Mouse (Mus musculus) spleen, adult 2 months (tissue): ENCODE data around the gene Senp2. TPM values are rescaled to one million over a fixed set of nuclear protein-coding genes. Genes with fewer than 3 reads are reported as not detected.

Experiments used
- DNase-seq, 2 experiments: peaks; one replicate each; pipeline versions ENCODE4 v3.0.0 to v3.0.0-alpha.2; 2012 to 2021; ENCODE audit warnings: low spot score in 2 of 2, low read depth in 1 of 2
- H3K27ac ChIP-seq: fragments of 200-500 bp; 2 replicates; pipeline ENCODE4 v1.5.1; 2012; ENCODE audit warnings: low read length, inconsistent platforms; ENCODE audit not compliant: insufficient read depth
- H3K27me3 ChIP-seq: fragments of 200-500 bp; 2 replicates; pipeline ENCODE4 v1.6.1; 2012; ENCODE audit warnings: mild to moderate bottlenecking, moderate library complexity, low read length, inconsistent platforms; ENCODE audit not compliant: control insufficient read depth, insufficient read depth
- H3K36me3 ChIP-seq: fragments of 200-500 bp; 2 replicates; pipeline ENCODE4 v1.6.1; 2012; ENCODE audit warnings: mild to moderate bottlenecking, low read length, inconsistent platforms; ENCODE audit not compliant: control insufficient read depth, insufficient read depth
- H3K4me1 ChIP-seq: fragments of 200-500 bp; 2 replicates; pipeline ENCODE4 v1.6.1; 2011; ENCODE audit warnings: inconsistent platforms; ENCODE audit not compliant: control insufficient read depth, insufficient read depth, insufficient read length
- H3K4me3 ChIP-seq: fragments of 200-500 bp; 2 replicates; pipeline ENCODE4 v1.5.1; 2011; ENCODE audit warnings: mild to moderate bottlenecking, inconsistent platforms; ENCODE audit not compliant: insufficient read depth, insufficient read length; ENCODE audit errors: extremely low read depth
- CTCF ChIP-seq: fragments of 200-500 bp; IDR thresholded peaks from 2 replicates; pipeline ENCODE4 v1.5.1; 2011; ENCODE audit warnings: mild to moderate bottlenecking, inconsistent platforms; ENCODE audit not compliant: insufficient read depth, insufficient read length, insufficient replicate concordance; ENCODE audit errors: extremely low read depth
- POLR2A ChIP-seq: fragments of 200-500 bp; IDR thresholded peaks from 2 replicates; pipeline ENCODE4 v1.6.1; 2011; ENCODE audit warnings: low read depth, low read length, inconsistent platforms
- WGBS: fragments of 180-500 bp; shearing (Covaris S2); methylation state at CpG from one replicate; pipeline ENCODE4 v1.1.7; 2018; 5-methylcytosine and 5-hydroxymethylcytosine counted together
- polyA plus RNA-seq: library from polyadenylated mRNA; depleted of rRNA; stranded (reverse); fragments of >200 nt; gene quantifications from 2 replicates; pipeline ENCODE4 v1.2.3, GENCODE M21; 2012; rRNA removed

Senp2 gene
- polyA plus RNA-seq: 7.4 TPM in 2 replicates

- under 1% methylated on average over 38 of the region's 45 CpGs for WGBS
- Histone ChIP-seq H3K27ac (peak within 1 kb of the TSS; percentile 79), H3K4me1 (0 out of 2 replicates have a peak, but pooled peaks cover 3% of the 10 kb centered on the region), H3K27me3 (no peaks in the 10 kb centered on the region), H3K4me3 (peak within 1 kb of the TSS; percentile 85), H3K36me3 (no peaks in the 10 kb centered on the region; the same call in 1 of the 2 replicates)
- TF ChIP-seq CTCF: no peak
- TF ChIP-seq POLR2A: peak; percentile 28; the same call in 1 of the 2 replicates
- peak; percentile 99 to 100 for DNase-seq
Observed at GRCm38 (mm10) chr16:22009099-22009584, at the start of gene Senp2. Senp2 (plus strand) TSS chr16:22009484.

GRCm38 (mm10) chr16:21965576-21965975 lies 43.7 kb upstream of the Senp2 start:
- no peaks in the 10 kb centered on the region for H3K4me1 ChIP-seq
- H3K4me3 ChIP-seq: no peak overlapping the region
- 80% methylated on average over 3 of the region's 3 CpGs for WGBS
- no peaks in the 10 kb centered on the region for H3K36me3 ChIP-seq
- H3K27me3 ChIP-seq: no peaks in the 10 kb centered on the region
- no peak for DNase-seq
- TF ChIP-seq CTCF: no peak
- no peak overlapping the region for H3K27ac ChIP-seq

GRCm38 (mm10) chr16:21969874-21970273 lies 39.4 kb upstream of the Senp2 start:
- Histone ChIP-seq H3K4me1 (no peaks in the 10 kb centered on the region), H3K36me3 (no peaks in the 10 kb centered on the region), H3K27me3 (no peaks in the 10 kb centered on the region), H3K27ac (no peak overlapping the region), H3K4me3 (no peak overlapping the region)
- TF ChIP-seq CTCF: no peak
- TF ChIP-seq POLR2A: no peak
- no peak for DNase-seq
- WGBS: 81% methylated on average over 4 of the region's 5 CpGs

- Histone ChIP-seq H3K27me3 (no peaks in the 10 kb centered on the region), H3K36me3 (no peaks in the 10 kb centered on the region), H3K4me3 (no peak overlapping the region), H3K27ac (no peak overlapping the region), H3K4me1 (no peaks in the 10 kb centered on the region)
- DNase-seq: no peak
- WGBS: 93% methylated on average over 6 of the region's 6 CpGs
- TF ChIP-seq CTCF (no peak), POLR2A (no peak)
Observed at GRCm38 (mm10) chr16:21970536-21970935, 38.7 kb upstream of the Senp2 start.

GRCm38 (mm10) chr16:21971446-21971845 lies 37.8 kb upstream of the Senp2 start:
- H3K36me3 ChIP-seq: no peaks in the 10 kb centered on the region
- TF ChIP-seq POLR2A: no peak
- no peak for TF ChIP-seq CTCF
- no peak for DNase-seq
- no peaks in the 10 kb centered on the region for H3K27me3 ChIP-seq
- no peak overlapping the region for H3K4me3 ChIP-seq
- no peaks in the 10 kb centered on the region for H3K4me1 ChIP-seq
- H3K27ac ChIP-seq: no peak overlapping the region
- 87% methylated on average over 4 of the region's 4 CpGs for WGBS

GRCm38 (mm10) chr16:21976203-21976602 lies 33.1 kb upstream of the Senp2 start:
- H3K36me3 ChIP-seq: no peaks in the 10 kb centered on the region
- H3K27ac ChIP-seq: no peak overlapping the region
- H3K4me1 ChIP-seq: no peaks in the 10 kb centered on the region
- no peak for DNase-seq
- no peak overlapping the region for H3K4me3 ChIP-seq
- TF ChIP-seq CTCF (no peak), POLR2A (no peak)
- no peaks in the 10 kb centered on the region for H3K27me3 ChIP-seq
- WGBS: 27% methylated on average over 16 of the region's 16 CpGs

GRCm38 (mm10) chr16:21977347-21977746 lies 31.9 kb upstream of the Senp2 start:
- Histone ChIP-seq H3K4me3 (no peak overlapping the region), H3K36me3 (no peaks in the 10 kb centered on the region), H3K4me1 (no peaks in the 10 kb centered on the region), H3K27ac (no peak overlapping the region), H3K27me3 (no peaks in the 10 kb centered on the region)
- DNase-seq: no peak
- 82% methylated on average over 5 of the region's 5 CpGs for whole genome bisulfite sequencing
- no peak for TF ChIP-seq POLR2A
- no peak for TF ChIP-seq CTCF

- no peak for DNase-seq
- no peak overlapping the region for H3K4me3 ChIP-seq
- no peaks in the 10 kb centered on the region for H3K4me1 ChIP-seq
- no peaks in the 10 kb centered on the region for H3K27me3 ChIP-seq
- WGBS: 93% methylated on average over 9 of the region's 9 CpGs
- no peak overlapping the region for H3K27ac ChIP-seq
- TF ChIP-seq CTCF (no peak), POLR2A (no peak)
- no peaks in the 10 kb centered on the region for H3K36me3 ChIP-seq
Observed at GRCm38 (mm10) chr16:21983146-21983545, 26.1 kb upstream of the Senp2 start.
